Mouse (Mus musculus): ENCODE measurements around the gene Myom3.

Gene Myom3

GRCm38 (mm10) chr4:135857597-135858186 lies 98.2 kb downstream of the Myom3 start:
- DNase-seq, result no peak
